Mouse (Mus musculus): ENCODE results near the gene Bpi. TPM values are rescaled to one million over a fixed set of nuclear protein-coding genes. Genes with fewer than 3 reads are reported as not detected.

Gene Bpi
- polyA plus RNA-seq, 1 experiment from 2014 or later, result not detected

- Histone ChIP-seq H3K4me3 (no peak within 1 kb of the TSS), H3K4me2 (no peak within 1 kb of the TSS), H3K9ac (no peak within 1 kb of the TSS), H3K36me3 (no peaks in the 10 kb centered on the region), H3K4me1 (replicated peaks) (no peaks in the 10 kb centered on the region), H3K9me3 (no peaks in the 10 kb centered on the region), H3K27ac (replicated peaks) (no peak within 1 kb of the TSS), H3K27me3 (no peaks in the 10 kb centered on the region)
- 60% methylated on average over 11 of the region's 13 CpGs for WGBS
- ATAC-seq (ENCODE audit: low FRiP score, low read depth), result no peak
Measured at GRCm38 (mm10) chr2:158305948-158306695, 48.2 kb downstream of the Bpi start, which contains the start of gene Lbp. Lbp (plus strand) TSS chr2:158306493.

GRCm38 (mm10) chr2:158306696-158307049, 48.8 kb downstream of the Bpi start:
- Histone ChIP-seq H3K4me1 (replicated peaks) (no peaks in the 10 kb centered on the region), H3K9me3 (no peaks in the 10 kb centered on the region), H3K4me3 (no peak overlapping the region), H3K27me3 (no peaks in the 10 kb centered on the region), H3K4me2 (no peak overlapping the region), H3K9ac (no peak overlapping the region), H3K36me3 (no peaks in the 10 kb centered on the region), H3K27ac (replicated peaks) (no peak overlapping the region)
- no peak for ATAC-seq (ENCODE audit: low FRiP score, low read depth)
- 41% methylated on average over 6 of the region's 6 CpGs for WGBS

- 46% methylated on average over 5 of the region's 5 CpGs for WGBS
- H3K27ac ChIP-seq (replicated peaks), result no peak overlapping the region
- no peaks in the 10 kb centered on the region for H3K4me1 ChIP-seq (replicated peaks)
- ATAC-seq (ENCODE audit: low FRiP score, low read depth), result no peak
- no peak overlapping the region for H3K4me3 ChIP-seq
- H3K36me3 ChIP-seq, result no peaks in the 10 kb centered on the region
- no peak overlapping the region for H3K4me2 ChIP-seq
- no peak overlapping the region for H3K9ac ChIP-seq
- no peaks in the 10 kb centered on the region for H3K9me3 ChIP-seq
- no peaks in the 10 kb centered on the region for H3K27me3 ChIP-seq
Measured at GRCm38 (mm10) chr2:158308276-158308675, 50.4 kb downstream of the Bpi start.

GRCm38 (mm10) chr2:158313089-158313488, 55.2 kb downstream of the Bpi start:
- 88% methylated on average over 1 of the region's 1 CpGs for WGBS
- no peak overlapping the region for H3K4me2 ChIP-seq
- no peak for ATAC-seq (ENCODE audit: low FRiP score, low read depth)
- H3K27ac ChIP-seq (replicated peaks), result no peak overlapping the region
- no peaks in the 10 kb centered on the region for H3K36me3 ChIP-seq
- H3K27me3 ChIP-seq, result no peaks in the 10 kb centered on the region
- peaks cover 8% of the 10 kb centered on the region for H3K4me1 ChIP-seq (replicated peaks)
- H3K4me3 ChIP-seq, result no peak overlapping the region
- no peak overlapping the region for H3K9ac ChIP-seq
- H3K9me3 ChIP-seq, result no peaks in the 10 kb centered on the region

- Histone ChIP-seq H3K27ac (replicated peaks) (no peak overlapping the region), H3K36me3 (no peaks in the 10 kb centered on the region), H3K4me3 (no peak overlapping the region), H3K4me2 (no peak overlapping the region), H3K27me3 (no peaks in the 10 kb centered on the region), H3K4me1 (replicated peaks) (peaks cover 8% of the 10 kb centered on the region), H3K9ac (no peak overlapping the region), H3K9me3 (no peaks in the 10 kb centered on the region)
- WGBS, result 75% methylated on average over 8 of the region's 8 CpGs
- no peak for ATAC-seq (ENCODE audit: low FRiP score, low read depth)
Measured at GRCm38 (mm10) chr2:158316371-158316770, 58.5 kb downstream of the Bpi start.

GRCm38 (mm10) chr2:158317026-158317425, 59.1 kb downstream of the Bpi start:
- Histone ChIP-seq H3K9ac (no peak overlapping the region), H3K4me1 (replicated peaks) (peaks cover 8% of the 10 kb centered on the region), H3K27ac (replicated peaks) (no peak overlapping the region), H3K27me3 (no peaks in the 10 kb centered on the region), H3K4me2 (no peak overlapping the region), H3K36me3 (no peaks in the 10 kb centered on the region), H3K9me3 (no peaks in the 10 kb centered on the region), H3K4me3 (no peak overlapping the region)
- WGBS, result 18% methylated on average over 5 of the region's 5 CpGs
- no peak for ATAC-seq (ENCODE audit: low FRiP score, low read depth)

- Histone ChIP-seq H3K4me2 (no peak overlapping the region), H3K27me3 (no peaks in the 10 kb centered on the region), H3K4me3 (no peak overlapping the region), H3K27ac (replicated peaks) (no peak overlapping the region), H3K9me3 (no peaks in the 10 kb centered on the region), H3K9ac (no peak overlapping the region), H3K4me1 (replicated peaks) (peaks cover 12% of the 10 kb centered on the region), H3K36me3 (no peaks in the 10 kb centered on the region)
- no peak for ATAC-seq (ENCODE audit: low FRiP score, low read depth)
- 90% methylated on average over 6 of the region's 6 CpGs for WGBS
Measured at GRCm38 (mm10) chr2:158321596-158321995, 63.7 kb downstream of the Bpi start.

GRCm38 (mm10) chr2:158322845-158323244, 65.0 kb downstream of the Bpi start:
- H3K4me2 ChIP-seq, result no peak overlapping the region
- 83% methylated on average over 3 of the region's 3 CpGs for WGBS
- no peaks in the 10 kb centered on the region for H3K9me3 ChIP-seq
- ATAC-seq (ENCODE audit: low FRiP score, low read depth), result no peak
- H3K4me1 ChIP-seq (replicated peaks), result 0 out of 2 replicates have a peak, but pooled peaks cover 5% of the 10 kb centered on the region
- H3K27ac ChIP-seq (replicated peaks), result no peak overlapping the region
- no peaks in the 10 kb centered on the region for H3K27me3 ChIP-seq
- H3K36me3 ChIP-seq, result no peaks in the 10 kb centered on the region
- H3K9ac ChIP-seq, result no peak overlapping the region
- H3K4me3 ChIP-seq, result no peak overlapping the region

- H3K36me3 ChIP-seq, result no peaks in the 10 kb centered on the region
- ATAC-seq (ENCODE audit: low FRiP score, low read depth), result peak; percentile 70; the same call in 1 of the 2 replicates
- H3K9me3 ChIP-seq, result no peaks in the 10 kb centered on the region
- H3K27me3 ChIP-seq, result no peaks in the 10 kb centered on the region
- 58% methylated on average over 10 of the region's 10 CpGs for WGBS
- H3K4me2 ChIP-seq, result no peak overlapping the region
- H3K9ac ChIP-seq, result no peak overlapping the region
- H3K4me1 ChIP-seq (replicated peaks), result 0 out of 2 replicates have a peak, but pooled peaks cover 5% of the 10 kb centered on the region
- H3K27ac ChIP-seq (replicated peaks), result no peak overlapping the region
- no peak overlapping the region for H3K4me3 ChIP-seq
Measured at GRCm38 (mm10) chr2:158324531-158325190, 66.8 kb downstream of the Bpi start.

- no peaks in the 10 kb centered on the region for H3K27me3 ChIP-seq
- ATAC-seq (ENCODE audit: low FRiP score, low read depth), result 0 out of 2 replicates have a peak, but pooled peaks have one; percentile 14
- no peak overlapping the region for H3K27ac ChIP-seq (replicated peaks)
- no peak overlapping the region for H3K4me2 ChIP-seq
- H3K9me3 ChIP-seq, result no peaks in the 10 kb centered on the region
- H3K4me1 ChIP-seq (replicated peaks), result 0 out of 2 replicates have a peak, but pooled peaks cover 5% of the 10 kb centered on the region
- WGBS, result 34% methylated on average over 8 of the region's 8 CpGs
- no peaks in the 10 kb centered on the region for H3K36me3 ChIP-seq
- H3K4me3 ChIP-seq, result no peak overlapping the region
- no peak overlapping the region for H3K9ac ChIP-seq
Measured at GRCm38 (mm10) chr2:158325609-158326008, 67.7 kb downstream of the Bpi start.

Data from hindbrain, embryonic 15.5 days (tissue).